ENCODE assay signal across 9 mouse cellular contexts in the genomic region with DNA sequence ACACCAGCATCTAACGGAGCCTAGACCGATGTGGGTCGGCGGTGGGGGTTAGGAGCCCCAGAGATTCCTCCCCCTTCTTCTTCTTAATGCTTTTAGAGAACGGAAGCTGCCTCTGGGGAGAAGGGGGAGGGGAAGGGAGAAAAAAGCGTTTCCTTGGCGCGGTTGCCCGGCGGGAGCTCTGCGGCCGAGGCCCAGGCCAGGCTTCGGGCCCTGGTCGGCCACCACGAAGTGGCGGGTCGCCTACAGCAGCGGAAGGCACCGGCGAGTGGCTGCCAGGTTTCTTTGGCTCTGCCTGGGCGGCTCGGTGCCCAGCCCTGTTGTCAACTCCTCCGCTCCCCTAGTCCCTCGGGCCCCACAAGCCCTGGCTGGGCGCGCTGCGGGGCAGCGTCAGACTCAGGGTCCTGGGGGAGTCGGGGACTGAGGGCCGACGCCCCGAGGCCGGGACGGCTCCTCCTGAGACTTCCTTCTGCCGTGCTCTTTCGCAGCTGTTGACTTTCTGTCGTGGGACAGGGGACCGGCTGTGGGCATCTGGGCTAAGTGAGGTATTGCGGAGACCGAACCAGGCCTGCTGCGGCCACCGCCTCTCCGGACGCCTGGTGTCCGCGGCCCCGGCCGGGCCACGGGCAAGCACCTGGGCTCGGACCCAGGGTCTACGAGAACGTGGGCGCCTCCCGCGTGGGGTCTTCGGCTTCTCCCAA.
DNase-seq lines count a peak whose midpoint lies in the region; ATAC-seq and TF ChIP-seq lines count a peak whose summit lies in the region.
"Had no signal": no experiment of that assay in that cellular context is flagged by ENCODE, and none has a peak within 500 bp of the region (broad histone marks: within the 10 kb centered on the region; RNA-seq: fewer than 3 reads in every experiment).

No protein-coding gene starts in this region.

- ATAC-seq in lung, embryonic 16.5 days (ENCODE audit: low read depth): peak; percentile 26; the same call in 1 of the 2 replicates
- peak; percentile 63 for ATAC-seq in heart, embryonic 16.5 days (replicated peaks; ENCODE audit: extremely low read depth, insufficient read depth, low FRiP score)
- ATAC-seq in erythroid progenitor cell, adult 5-6 weeks (replicated peaks; ENCODE audit: low FRiP score, poor library complexity, severe bottlenecking): no peak

- H3K4me3 ChIP-seq in lung, embryonic 16.5 days (ENCODE audit: low read length): peak overlapping the region; percentile 44
- H3K4me3 ChIP-seq in heart, embryonic 16.5 days (ENCODE audit: low read length): peak overlapping the region; percentile 55
- H3K4me3 ChIP-seq in olfactory bulb, adult 2 months (ENCODE audit: insufficient read depth, low read depth, low read length): peak overlapping the region; percentile 53
- H3K4me3 ChIP-seq: myocyte had no signal

- peaks cover 59% of the 10 kb centered on the region for H3K27me3 ChIP-seq in lung, embryonic 16.5 days (ENCODE audit: control insufficient read depth, insufficient read depth, low read depth, low read length)
- H3K27me3 ChIP-seq in heart, embryonic 16.5 days (ENCODE audit: control insufficient read depth, insufficient read depth, low read length): peaks cover 50% of the 10 kb centered on the region

- peaks cover 5% of the 10 kb centered on the region; the same call in 1 of the 2 replicates for H3K4me1 ChIP-seq in lung, embryonic 16.5 days (replicated peaks; ENCODE audit: control insufficient read depth, insufficient read depth, low read length)
- 0 out of 2 replicates have a peak, but pooled peaks cover 3% of the 10 kb centered on the region for H3K4me1 ChIP-seq in heart, embryonic 16.5 days (ENCODE audit: control insufficient read depth, insufficient read depth, low read length)
- H3K4me1 ChIP-seq in olfactory bulb, adult 2 months (ENCODE audit: control insufficient read depth, insufficient read depth, low read length): peaks cover 28% of the 10 kb centered on the region

- peak overlapping the region; percentile 39; the same call in 1 of the 2 replicates for H3K9ac ChIP-seq in lung, embryonic 16.5 days (ENCODE audit: low read length)
- H3K9ac ChIP-seq in heart, embryonic 16.5 days (ENCODE audit: low read length): peak overlapping the region; percentile 65; the same call in 1 of the 2 replicates

- no peak for TF ChIP-seq CTCF in olfactory bulb, adult 2 months (IDR thresholded peaks at IDR 0.05; ENCODE audit: insufficient read depth, low read depth, low read length)

- intact Hi-C loops in left cerebral cortex, postnatal 4 days (cut with DNase I): no loop called here

- H3K9me3 ChIP-seq in lung, embryonic 16.5 days (ENCODE audit: control insufficient read depth, low read length): no peaks in the 10 kb centered on the region
- H3K9me3 ChIP-seq in heart, embryonic 16.5 days (replicated peaks; ENCODE audit: control insufficient read depth, low read length): no peaks in the 10 kb centered on the region

- under 1% methylated on average over 53 of the region's 56 CpGs for WGBS in lung, embryonic 16.5 days
- under 1% methylated on average over 55 of the region's 56 CpGs for WGBS in heart, embryonic 16.5 days
- WGBS in olfactory bulb, adult 2 months: 2% methylated on average over 56 of the region's 56 CpGs

- no peak for TF ChIP-seq POLR2A in olfactory bulb, adult 2 months (IDR thresholded peaks at IDR 0.05; ENCODE audit: insufficient read depth, low read depth, low read length)

- no peak for DNase-seq in lung, postnatal 14 days
- peak; percentile 78 for DNase-seq in cerebellum, postnatal 25 days
- peak; percentile 60 for DNase-seq in left cerebral cortex, postnatal 4 days
- DNase-seq in urinary bladder, postnatal 25 days (ENCODE audit: low spot score): no peak

- peak overlapping the region; percentile 72 for H3K4me2 ChIP-seq in lung, embryonic 16.5 days (ENCODE audit: low read depth, low read length)
- peak overlapping the region; percentile 81 for H3K4me2 ChIP-seq in heart, embryonic 16.5 days (ENCODE audit: low read depth, low read length)

- H3K27ac ChIP-seq in lung, embryonic 16.5 days (ENCODE audit: low read length): no peak overlapping the region
- H3K27ac ChIP-seq in heart, embryonic 16.5 days (ENCODE audit: low read length): no peak overlapping the region
- H3K27ac ChIP-seq in olfactory bulb, adult 2 months (ENCODE audit: insufficient read depth, low read depth, low read length): peak overlapping the region; percentile 97

- H3K36me3 ChIP-seq in lung, embryonic 16.5 days (ENCODE audit: control insufficient read depth, insufficient read depth, low read length): no peaks in the 10 kb centered on the region
- H3K36me3 ChIP-seq in heart, embryonic 16.5 days (ENCODE audit: control insufficient read depth, insufficient read depth): no peaks in the 10 kb centered on the region

Comparison
In these comparisons a context has a peak if more than half of its experiments do, and no peak if none do; other contexts are left out.
1. DNase-seq: peak in cerebellum, postnatal 25 days (2 of 2) and left cerebral cortex, postnatal 4 days (single experiment); none in lung, postnatal 14 days (single experiment) and urinary bladder, postnatal 25 days (single experiment).
2. Peak in every context shown above with its lines, with median percentiles within 50 percentile points of each other: H3K4me3 ChIP-seq.